ENCODE assay signal across 8 mouse cellular contexts in the genomic region with DNA sequence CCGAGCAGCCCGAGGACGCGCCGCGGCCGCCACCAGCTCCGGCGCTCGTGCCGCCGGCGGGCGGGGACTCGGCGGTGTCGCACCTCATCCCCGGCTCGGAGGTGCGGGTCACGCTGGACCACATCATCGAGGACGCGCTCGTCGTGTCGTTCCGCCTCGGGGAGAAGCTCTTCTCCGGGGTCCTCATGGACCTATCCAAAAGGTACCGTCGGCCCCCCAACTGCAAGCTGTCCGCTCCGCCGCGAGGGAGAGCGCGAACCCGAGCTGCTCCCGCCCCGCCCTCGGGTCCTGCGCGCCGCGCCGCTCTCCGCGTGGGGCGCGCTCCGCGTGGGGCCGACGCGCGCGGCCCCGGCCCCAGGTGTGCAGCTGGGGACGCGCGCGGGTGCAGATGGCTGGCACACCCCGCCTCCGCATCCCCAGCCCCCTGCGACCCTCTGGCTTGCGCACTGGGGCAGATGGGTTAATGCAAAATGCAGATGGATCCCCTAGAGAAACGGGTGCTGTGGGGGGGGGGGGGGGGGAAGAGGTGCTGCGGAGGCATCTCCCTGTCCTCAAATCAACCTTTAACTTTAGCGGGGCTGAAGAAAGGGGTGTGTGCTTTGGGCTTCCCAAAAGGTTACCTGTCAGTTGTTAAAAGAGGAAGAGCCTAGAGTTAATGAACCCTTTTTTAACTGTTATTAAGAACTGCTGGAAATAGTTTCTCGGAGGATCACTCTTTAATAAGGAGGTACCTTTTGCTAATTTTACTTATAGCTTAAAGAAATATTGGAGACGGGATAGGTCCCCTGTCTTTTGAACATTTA. TPM values are rescaled to one million over a fixed set of nuclear protein-coding genes. Genes with fewer than 3 reads are reported as not detected.
DNase-seq lines count a peak whose midpoint lies in the region; ATAC-seq and TF ChIP-seq lines count a peak whose summit lies in the region.

No protein-coding gene starts in this region.

- peak overlapping the region; percentile 60 for H3K27ac ChIP-seq in MEL (ENCODE audit: control insufficient read depth, low read depth, low read length)
- peak overlapping the region; percentile 93 for H3K27ac ChIP-seq in forebrain, embryonic 16.5 days (ENCODE audit: low read length)
- peak overlapping the region; percentile 85 for H3K27ac ChIP-seq in lung, embryonic 16.5 days (ENCODE audit: low read length)

- peaks cover 24 to 39% of the 10 kb centered on the region in 2 experiments for H3K36me3 ChIP-seq in MEL (ENCODE audit: control insufficient read depth in 1 of 2, insufficient read depth in 2 of 2, low read length in 2 of 2)
- no peaks in the 10 kb centered on the region for H3K36me3 ChIP-seq in forebrain, embryonic 16.5 days (ENCODE audit: control insufficient read depth, insufficient read depth)
- no peaks in the 10 kb centered on the region for H3K36me3 ChIP-seq in lung, embryonic 16.5 days (ENCODE audit: control insufficient read depth, insufficient read depth, low read length)

- no peaks in the 10 kb centered on the region for H3K9me3 ChIP-seq in MEL (replicated peaks; ENCODE audit: insufficient read depth, low read length)
- H3K9me3 ChIP-seq in forebrain, embryonic 16.5 days (ENCODE audit: control insufficient read depth, low read length), result no peaks in the 10 kb centered on the region
- H3K9me3 ChIP-seq in lung, embryonic 16.5 days (ENCODE audit: control insufficient read depth, low read length), result no peaks in the 10 kb centered on the region

- under 1% methylated on average over 64 of the region's 72 CpGs for WGBS in forebrain, embryonic 16.5 days
- 1% methylated on average over 56 of the region's 72 CpGs for WGBS in lung, embryonic 16.5 days

- peak overlapping the region; percentile 66 for H3K4me2 ChIP-seq in forebrain, embryonic 16.5 days (ENCODE audit: low read length)
- peak overlapping the region; percentile 74 for H3K4me2 ChIP-seq in lung, embryonic 16.5 days (ENCODE audit: low read depth, low read length)

- peak overlapping the region; percentile 96 for H3K9ac ChIP-seq in MEL (ENCODE audit: control insufficient read depth, low read depth, low read length, poor library complexity, severe bottlenecking)
- peak overlapping the region; percentile 97 for H3K9ac ChIP-seq in forebrain, embryonic 16.5 days (replicated peaks; ENCODE audit: low read depth, low read length)
- H3K9ac ChIP-seq in lung, embryonic 16.5 days (ENCODE audit: low read length), result peak overlapping the region; percentile 87

- no peak for TF ChIP-seq EP300 in MEL (IDR thresholded peaks at IDR 0.05; ENCODE audit: low read depth in 1 of 2, low read length in 2 of 2)

- peaks cover 0 to 2% of the 10 kb centered on the region in 2 experiments; a peak in 2 of 4 replicates for H3K27me3 ChIP-seq in MEL (ENCODE audit: control insufficient read depth in 1 of 2, insufficient read depth in 2 of 2, low read length in 2 of 2)
- H3K27me3 ChIP-seq in forebrain, embryonic 16.5 days (replicated peaks; ENCODE audit: control insufficient read depth, insufficient read depth, low read length), result no peaks in the 10 kb centered on the region
- no peaks in the 10 kb centered on the region for H3K27me3 ChIP-seq in lung, embryonic 16.5 days (ENCODE audit: control insufficient read depth, insufficient read depth, low read depth, low read length)

- H3K4me3 ChIP-seq in MEL (ENCODE audit: control insufficient read depth in 1 of 2, insufficient read depth in 1 of 2, low read depth in 2 of 2, low read length in 2 of 2), result peak overlapping the region; percentile 94 to 98
- H3K4me3 ChIP-seq in forebrain, embryonic 16.5 days (replicated peaks; ENCODE audit: low read length), result peak overlapping the region; percentile 90
- H3K4me3 ChIP-seq in lung, embryonic 16.5 days (ENCODE audit: low read length), result peak overlapping the region; percentile 84

- TF ChIP-seq CTCF in MEL (IDR thresholded peaks at IDR 0.05 in 2 of 3, conservative IDR thresholded peaks at IDR 0.05 in 1 of 3; ENCODE audit: control insufficient read depth in 1 of 3, insufficient read depth in 1 of 3, low read depth in 2 of 3, low read length in 3 of 3, poor library complexity in 1 of 3, severe bottlenecking in 1 of 3), result no peak

- peaks cover 11 to 12% of the 10 kb centered on the region in 2 experiments for H3K4me1 ChIP-seq in MEL (ENCODE audit: control insufficient read depth in 1 of 2, insufficient read depth in 2 of 2, low read length in 2 of 2)
- peaks cover 20% of the 10 kb centered on the region for H3K4me1 ChIP-seq in forebrain, embryonic 16.5 days (replicated peaks; ENCODE audit: control insufficient read depth, insufficient read depth, low read length)
- peaks cover 11% of the 10 kb centered on the region for H3K4me1 ChIP-seq in lung, embryonic 16.5 days (replicated peaks; ENCODE audit: control insufficient read depth, insufficient read depth, low read length)

- TF ChIP-seq POLR2A in MEL (IDR thresholded peaks at IDR 0.05; ENCODE audit: control insufficient read depth in 1 of 2, insufficient read depth in 1 of 2, low read depth in 1 of 2, low read length in 2 of 2, poor library complexity in 1 of 2), result no peak; a peak in 1 of 4 replicates

- TF ChIP-seq RAD21 in MEL (IDR thresholded peaks at IDR 0.05; ENCODE audit: low read depth, low read length), result no peak

- ATAC-seq in forebrain, embryonic 16.5 days, result peak; percentile 13
- peak; percentile 43 for ATAC-seq in lung, embryonic 16.5 days (ENCODE audit: low read depth)

- intact Hi-C loops in heart, postnatal 36 days (cut with DNase I), result loop anchor here (5.0 kb wide), 2 partner anchors 65 to 70 kb away; a partner anchor contains a TSS

- DNase-seq in MEL (ENCODE audit: low read depth, low spot score), result peak; percentile 59
- peak; percentile 78 for DNase-seq in cerebellum, adult 11-12 months
- DNase-seq in heart, postnatal 36 days, result peak; percentile 60 to 78
- DNase-seq in layer of hippocampus, adult 9-11 months, result peak; percentile 33
- peak; percentile 55 for DNase-seq in retina, adult 2 months (ENCODE audit: low read depth, low spot score)
- DNase-seq in thymus, postnatal 25 days, result peak; percentile 75

- H3K79me2 ChIP-seq in MEL (ENCODE audit: control insufficient read depth, insufficient read depth, low read length, poor library complexity), result peaks cover 30% of the 10 kb centered on the region

TF ChIP-seq in MEL, 35 proteins besides CTCF, POLR2A, EP300 and RAD21:
- TF ChIP-seq JUND (IDR thresholded peaks at IDR 0.05; ENCODE audit: low read depth, low read length) (no peak), CHD1 (IDR thresholded peaks at IDR 0.05; ENCODE audit: low read depth, low read length) (0 out of 2 replicates have a peak, but pooled peaks have one; percentile 37), TBP (IDR thresholded peaks at IDR 0.05; ENCODE audit: low read depth, low read length) (no peak), SIN3A (IDR thresholded peaks at IDR 0.05; ENCODE audit: low read length) (peak; percentile 51), HCFC1 (IDR thresholded peaks at IDR 0.05; ENCODE audit: low read depth, low read length) (no peak), TCF12 (IDR thresholded peaks at IDR 0.05; ENCODE audit: low read depth, low read length) (0 out of 2 replicates have a peak, but pooled peaks have one; percentile 15), ZKSCAN1 (IDR thresholded peaks at IDR 0.05; ENCODE audit: low read depth, low read length) (no peak), MXI1 (IDR thresholded peaks at IDR 0.05; ENCODE audit: low read depth, low read length) (peak; percentile 22; the same call in 1 of the 2 replicates), SMC3 (IDR thresholded peaks at IDR 0.05; ENCODE audit: low read depth, low read length) (no peak)

RNA-seq across cellular contexts. Expression of a gene that starts 0.8 kb away (rescaled TPM):
- total RNA-seq in MEL (2012; rRNA removed), result 19.6 and 20.6 TPM in 2 replicates
- 10 to 100 TPM in 1 of 2 experiments, not detected in 1; 32.0 TPM for polyA plus RNA-seq in MEL (2012; ENCODE audit: insufficient read depth in 1 of 2, insufficient read length in 2 of 2, low read depth in 1 of 2, low replicate concordance in 2 of 2, missing spikeins in 1 of 2)
- polyA plus RNA-seq in forebrain, embryonic 16.5 days (2015; fragmentation: Nextera tagmentation; extraction: Ambion mirVana), result 26.7 and 26.8 TPM in 2 replicates
- 10 to 100 TPM; 18.9 to 19.9 TPM for total RNA-seq in heart, postnatal 36 days (2021)
- polyA plus RNA-seq in lung, embryonic 16.5 days (2015; fragmentation: Nextera tagmentation; extraction: Ambion mirVana), result 11.6 and 13.3 TPM in 2 replicates

Comparison
In these comparisons a context has a peak if more than half of its experiments do, and no peak if none do; other contexts are left out.
1. Peak in every context shown above with its lines: DNase-seq, ATAC-seq, H3K4me3 ChIP-seq and H3K27ac ChIP-seq.